Mouse (Mus musculus): Measurements from ENCODE around the gene Slc34a3. TPM values are rescaled to one million over a fixed set of nuclear protein-coding genes. Genes with fewer than 3 reads are reported as not detected.

Gene Slc34a3
- total and polyA plus RNA-seq, 3 experiments: not detected

DNA sequence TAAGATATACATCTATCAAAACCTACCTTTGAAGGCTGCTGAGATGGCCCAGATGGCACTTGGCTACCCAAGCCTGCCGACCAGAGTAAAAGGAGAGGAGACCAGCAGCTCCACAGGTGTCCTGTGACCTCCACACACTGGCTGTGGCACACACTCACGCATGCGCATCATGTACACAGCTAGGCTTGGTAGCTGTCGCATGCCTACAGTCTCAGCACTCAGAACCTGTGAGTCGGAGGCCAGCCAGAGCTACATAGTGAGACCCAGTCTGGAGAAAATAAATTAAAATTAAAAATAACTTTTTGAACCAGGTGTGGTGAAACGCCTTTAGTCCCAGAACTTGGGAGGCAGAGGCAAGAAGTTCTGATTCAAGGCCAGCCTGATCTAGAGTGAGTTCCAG is 46.3 kb downstream of the Slc34a3 start:
- TF ChIP-seq E2F4 (IDR thresholded peaks at IDR 0.05; ENCODE audit: insufficient replicate concordance, low read depth, low read length) (no peak), MEF2A (IDR thresholded peaks at IDR 0.05; ENCODE audit: borderline replicate concordance, low read depth, low read length) (no peak), NRF1 (IDR thresholded peaks at IDR 0.05; ENCODE audit: low read depth, low read length) (no peak), SMC3 (IDR thresholded peaks at IDR 0.05; ENCODE audit: low read depth, low read length) (no peak), CTCF (conservative IDR thresholded peaks at IDR 0.05 in 1 of 2, IDR thresholded peaks at IDR 0.05 in 1 of 2; ENCODE audit: low read depth in 2 of 2, low read length in 2 of 2) (no peak), MYC (IDR thresholded peaks at IDR 0.05; ENCODE audit: low read depth, low read length) (no peak)
- dilution Hi-C loops (cut with MboI; ENCODE audit: extremely low pct_ligation_motif_present, extremely low pct_unique_long_range_greater_than_20kb, low sequenced_read_pairs): no loop called here
- no peak overlapping the region for H3K27ac ChIP-seq (ENCODE audit: insufficient read depth, low read depth)
- peaks cover 12 to 29% of the 10 kb centered on the region in 2 experiments for H3K4me1 ChIP-seq (ENCODE audit: control insufficient read depth in 1 of 2, insufficient read depth in 2 of 2)
- in situ Hi-C loops (cut with MboI; ENCODE audit: low pct_ligation_motif_present, low pct_unique_long_range_greater_than_20kb, low sequenced_read_pairs): no loop called here
- 0 out of 2 replicates have a peak, but pooled peaks cover 1% of the 10 kb centered on the region for H3K79me2 ChIP-seq (replicated peaks; ENCODE audit: control insufficient read depth, extremely low read depth, insufficient read depth, poor library complexity, severe bottlenecking)
- no peak overlapping the region for H3K4me3 ChIP-seq (replicated peaks in 1 of 3; ENCODE audit: low read depth in 2 of 3, low read length in 2 of 3, poor library complexity in 1 of 3)
- no peak overlapping the region for H3K4me2 ChIP-seq (ENCODE audit: insufficient read depth, low read depth, poor library complexity, severe bottlenecking)
- H3K9me3 ChIP-seq (replicated peaks; ENCODE audit: low read length): no peaks in the 10 kb centered on the region
- peaks cover 32% of the 10 kb centered on the region for H3K27me3 ChIP-seq (replicated peaks)
- no peak overlapping the region for H3K9ac ChIP-seq (ENCODE audit: insufficient read depth, low read depth)
- peaks cover 0 to 3% of the 10 kb centered on the region in 2 experiments for H3K36me3 ChIP-seq (replicated peaks in 1 of 2; ENCODE audit: control insufficient read depth in 1 of 2, insufficient read depth in 1 of 2, low read length in 1 of 2)
- no peak for DNase-seq (ENCODE audit: extremely low read depth)

DNA sequence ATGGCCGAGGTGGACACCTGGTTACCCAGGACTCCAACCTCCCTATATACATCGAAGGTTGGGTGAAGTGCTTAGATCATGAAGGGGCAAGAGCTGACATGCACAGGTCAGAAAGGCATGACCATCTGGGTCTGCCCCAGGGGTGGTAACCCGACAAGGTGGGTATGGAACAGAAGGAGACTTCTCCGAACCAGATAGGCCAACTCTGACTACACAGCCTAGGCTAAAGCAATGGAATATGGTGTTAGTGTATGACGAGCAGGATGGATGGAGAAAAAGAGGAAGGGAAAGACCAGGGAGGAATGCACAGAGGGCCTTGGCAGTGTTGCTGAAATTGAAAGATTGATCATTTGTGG is 47.6 kb downstream of the Slc34a3 start:
- Histone ChIP-seq H3K4me2 (ENCODE audit: insufficient read depth, low read depth, poor library complexity, severe bottlenecking) (peak overlapping the region; percentile 58), H3K9ac (ENCODE audit: insufficient read depth, low read depth) (no peak overlapping the region), H3K9me3 (replicated peaks; ENCODE audit: low read length) (peaks cover 2% of the 10 kb centered on the region), H3K4me3 (replicated peaks in 1 of 3; ENCODE audit: low read depth in 2 of 3, low read length in 2 of 3, poor library complexity in 1 of 3) (peak overlapping the region in 1 of 3 experiments; percentile 52), H3K4me1 (ENCODE audit: control insufficient read depth in 1 of 2, insufficient read depth in 2 of 2) (peaks cover 12 to 31% of the 10 kb centered on the region in 2 experiments), H3K27me3 (replicated peaks) (peaks cover 41% of the 10 kb centered on the region), H3K27ac (ENCODE audit: insufficient read depth, low read depth) (no peak overlapping the region), H3K36me3 (replicated peaks in 1 of 2; ENCODE audit: control insufficient read depth in 1 of 2, insufficient read depth in 1 of 2, low read length in 1 of 2) (peaks cover 0 to under 1% of the 10 kb centered on the region in 2 experiments), H3K79me2 (replicated peaks; ENCODE audit: control insufficient read depth, extremely low read depth, insufficient read depth, poor library complexity, severe bottlenecking) (no peaks in the 10 kb centered on the region)
- TF ChIP-seq SIN3A (IDR thresholded peaks at IDR 0.05; ENCODE audit: low read length) (no peak), CHD1 (IDR thresholded peaks at IDR 0.05; ENCODE audit: low read depth, low read length) (0 out of 2 replicates have a peak, but pooled peaks have one; percentile 25), TCF12 (IDR thresholded peaks at IDR 0.05; ENCODE audit: low read depth, low read length) (no peak), ELF1 (IDR thresholded peaks at IDR 0.05; ENCODE audit: low read depth, low read length) (no peak), ZNF384 (IDR thresholded peaks at IDR 0.05; ENCODE audit: low read depth, low read length) (no peak), RAD21 (IDR thresholded peaks at IDR 0.05; ENCODE audit: low read depth, low read length) (no peak), GABPA (IDR thresholded peaks at IDR 0.05; ENCODE audit: insufficient replicate concordance, low read depth, low read length) (no peak)
- in situ Hi-C loops (cut with MboI; ENCODE audit: low pct_ligation_motif_present, low pct_unique_long_range_greater_than_20kb, low sequenced_read_pairs): no loop called here
- dilution Hi-C loops (cut with MboI; ENCODE audit: extremely low pct_ligation_motif_present, extremely low pct_unique_long_range_greater_than_20kb, low sequenced_read_pairs): no loop called here
- DNase-seq (ENCODE audit: extremely low read depth): no peak

All from CH12.LX (cell line).